Mouse (Mus musculus) liver, embryonic 14.5 days (tissue): ENCODE data around the gene 4930402K13Rik.
"Not testable (repeated sequence)": the region's sequence is repeated elsewhere in the genome, so short reads cannot be mapped to it uniquely, and the experiment has no call there.

ENCODE experiments used
- CTCF ChIP-seq: IDR thresholded peaks from 2 replicates; pipeline ENCODE4 v1.5.1; 2016; ENCODE audit warnings: antibody characterized with exemption, low read depth, control low read depth
- EP300 ChIP-seq: IDR thresholded peaks from 2 replicates; pipeline ENCODE4 v1.6.1; 2016; ENCODE audit warnings: antibody characterized with exemption, low read depth

GRCm38 (mm10) chrX:9060952-9061351 lies 43.4 kb upstream of the 4930402K13Rik start:
- peak; percentile 48 for TF ChIP-seq CTCF
- TF ChIP-seq EP300: not testable (repeated sequence)
